Mouse (Mus musculus) heart, embryonic 14.5 days (tissue): ENCODE data around the gene 1300017J02Rik. TPM values are rescaled to one million over a fixed set of nuclear protein-coding genes. Genes with fewer than 3 reads are reported as not detected.

Source experiments
- ATAC-seq: fragments of 200-750 bp; cut with Nextera tagmentation; 2 replicates; pipeline ENCODE4 v1.8.0; 2017; ENCODE audit warnings: low read depth, moderate TSS enrichment; ENCODE audit not compliant: insufficient number of reproducible peaks, insufficient read depth, low FRiP score
- H3K27ac ChIP-seq, 2 experiments: fragments of 200-500 bp in 1 of 2; fragments of 300-500 bp in 1 of 2; sonication (generic) in 1 of 2; replicated peaks in 1 of 2; 2 replicates each; pipeline ENCODE4 v1.5.1; 2012 to 2014; ENCODE audit warnings: low read depth in 2 of 2, low read length in 2 of 2, control low read depth in 1 of 2, mild to moderate bottlenecking in 1 of 2, mixed read lengths in 1 of 2; ENCODE audit not compliant: control insufficient read depth in 1 of 2, insufficient read depth in 1 of 2
- H3K27me3 ChIP-seq: fragments of 300-500 bp; sonication (generic); 2 replicates; pipeline ENCODE4 v1.6.1; 2014; ENCODE audit warnings: mild to moderate bottlenecking, low read length, control low read depth; ENCODE audit not compliant: control insufficient read depth, insufficient read depth
- H3K36me3 ChIP-seq: fragments of 300-500 bp; sonication (generic); 2 replicates; pipeline ENCODE4 v1.6.1; 2014; ENCODE audit warnings: mild to moderate bottlenecking, control low read depth, low read length, mixed read lengths; ENCODE audit not compliant: control insufficient read depth, insufficient read depth
- H3K4me1 ChIP-seq, 2 experiments: fragments of 200-500 bp in 1 of 2; fragments of 300-500 bp in 1 of 2; sonication (generic) in 1 of 2; 2 replicates each; pipeline ENCODE4 v1.6.1; 2012 to 2014; ENCODE audit warnings: low read length in 2 of 2, control low read depth in 1 of 2, mixed read lengths in 1 of 2; ENCODE audit not compliant: control insufficient read depth in 2 of 2, insufficient read depth in 2 of 2
- H3K4me2 ChIP-seq: fragments of 300-500 bp; sonication (generic); 2 replicates; pipeline ENCODE4 v1.6.1; 2014; ENCODE audit warnings: mild to moderate bottlenecking, low read length
- H3K4me3 ChIP-seq, 2 experiments: fragments of 200-500 bp in 1 of 2; fragments of 300-500 bp in 1 of 2; sonication (generic) in 1 of 2; 2 replicates each; pipeline ENCODE4 v1.5.1; 2012 to 2014; ENCODE audit warnings: low read length in 2 of 2, mild to moderate bottlenecking in 2 of 2, control low read depth in 1 of 2, low read depth in 1 of 2, moderate library complexity in 1 of 2; ENCODE audit not compliant: control insufficient read depth in 1 of 2, insufficient read depth in 1 of 2
- H3K9ac ChIP-seq: fragments of 300-500 bp; sonication (generic); 2 replicates; pipeline ENCODE4 v1.6.1; 2014; ENCODE audit warnings: mild to moderate bottlenecking, low read length
- H3K9me3 ChIP-seq: fragments of 300-500 bp; sonication (generic); 2 replicates; pipeline ENCODE4 v1.6.1; 2016; ENCODE audit warnings: low read length, control low read depth; ENCODE audit not compliant: control insufficient read depth
- WGBS: fragments of 180-500 bp; shearing (Covaris S2); extraction: QIAGEN DNeasy Blood & Tissue Kit; methylation state at CpG from one replicate; pipeline ENCODE4 v1.1.7; 2014; 5-methylcytosine and 5-hydroxymethylcytosine counted together
- polyA plus RNA-seq: library from polyadenylated mRNA; unstranded; fragments of >200 nt; fragmentation: Nextera tagmentation; extraction: Ambion mirVana; gene quantifications from 2 replicates; pipeline ENCODE4 v1.2.1, GENCODE M21; 2014

1300017J02Rik gene
- polyA plus RNA-seq, 1 experiment from 2014 or later: 1.3 TPM

GRCm38 (mm10) chr9:103274819-103275218, 30.1 kb downstream of the 1300017J02Rik start:
- Histone ChIP-seq H3K4me1 (no peaks in the 10 kb centered on the region), H3K36me3 (no peaks in the 10 kb centered on the region), H3K9me3 (no peaks in the 10 kb centered on the region), H3K4me3 (no peak overlapping the region), H3K27ac (no peak overlapping the region), H3K27me3 (no peaks in the 10 kb centered on the region), H3K4me2 (no peak overlapping the region), H3K9ac (no peak overlapping the region)
- 59% methylated on average over 8 of the region's 8 CpGs for WGBS
- ATAC-seq: no peak

- Histone ChIP-seq H3K36me3 (no peaks in the 10 kb centered on the region), H3K27ac (no peak overlapping the region), H3K9ac (no peak overlapping the region), H3K9me3 (no peaks in the 10 kb centered on the region), H3K4me3 (no peak overlapping the region), H3K4me1 (no peaks in the 10 kb centered on the region), H3K4me2 (no peak overlapping the region), H3K27me3 (no peaks in the 10 kb centered on the region)
- ATAC-seq: no peak
- 14% methylated on average over 4 of the region's 4 CpGs for WGBS
Measured at GRCm38 (mm10) chr9:103271104-103271503, 33.8 kb downstream of the 1300017J02Rik start.

GRCm38 (mm10) chr9:103265778-103266177, 39.1 kb downstream of the 1300017J02Rik start:
- Histone ChIP-seq H3K4me2 (no peak overlapping the region), H3K4me1 (no peaks in the 10 kb centered on the region), H3K27me3 (no peaks in the 10 kb centered on the region), H3K4me3 (no peak overlapping the region), H3K9ac (no peak overlapping the region), H3K9me3 (no peaks in the 10 kb centered on the region), H3K36me3 (no peaks in the 10 kb centered on the region), H3K27ac (no peak overlapping the region)
- WGBS: 87% methylated on average over 4 of the region's 4 CpGs
- ATAC-seq: no peak

- ATAC-seq: no peak
- H3K4me2 ChIP-seq: no peak overlapping the region
- no peaks in the 10 kb centered on the region for H3K36me3 ChIP-seq
- no peak overlapping the region for H3K4me3 ChIP-seq
- peaks cover 7% of the 10 kb centered on the region in 2 experiments for H3K4me1 ChIP-seq
- H3K27me3 ChIP-seq: no peaks in the 10 kb centered on the region
- 78% methylated on average over 5 of the region's 5 CpGs for WGBS
- peaks cover 6% of the 10 kb centered on the region; the same call in 1 of the 2 replicates for H3K9me3 ChIP-seq
- no peak overlapping the region for H3K9ac ChIP-seq
- H3K27ac ChIP-seq: no peak overlapping the region
Measured at GRCm38 (mm10) chr9:103252906-103253305, 52.0 kb downstream of the 1300017J02Rik start.

- Histone ChIP-seq H3K9ac (no peak overlapping the region), H3K27me3 (peaks cover 5% of the 10 kb centered on the region; the same call in 1 of the 2 replicates), H3K27ac (no peak overlapping the region), H3K36me3 (no peaks in the 10 kb centered on the region), H3K4me3 (no peak overlapping the region), H3K4me1 (peaks cover 7% of the 10 kb centered on the region in 2 experiments), H3K9me3 (peaks cover 3% of the 10 kb centered on the region; the same call in 1 of the 2 replicates), H3K4me2 (no peak overlapping the region)
- 25% methylated on average over 4 of the region's 4 CpGs for WGBS
- no peak for ATAC-seq
Measured at GRCm38 (mm10) chr9:103248618-103249017, 56.3 kb downstream of the 1300017J02Rik start.

- Histone ChIP-seq H3K9ac (no peak overlapping the region), H3K27me3 (peaks cover 5% of the 10 kb centered on the region; the same call in 1 of the 2 replicates), H3K27ac (no peak overlapping the region), H3K4me3 (no peak overlapping the region), H3K4me1 (peaks cover 3 to 7% of the 10 kb centered on the region in 2 experiments), H3K36me3 (no peaks in the 10 kb centered on the region), H3K4me2 (no peak overlapping the region), H3K9me3 (no peaks in the 10 kb centered on the region)
- no peak for ATAC-seq
- 77% methylated on average over 8 of the region's 8 CpGs for WGBS
Measured at GRCm38 (mm10) chr9:103246526-103247168, 58.2 kb downstream of the 1300017J02Rik start.

GRCm38 (mm10) chr9:103243640-103244039, 61.2 kb downstream of the 1300017J02Rik start:
- Histone ChIP-seq H3K4me2 (no peak overlapping the region), H3K36me3 (no peaks in the 10 kb centered on the region), H3K27ac (no peak overlapping the region), H3K9me3 (no peaks in the 10 kb centered on the region), H3K27me3 (peaks cover 5% of the 10 kb centered on the region; the same call in 1 of the 2 replicates), H3K4me1 (peaks cover 3 to 4% of the 10 kb centered on the region in 2 experiments), H3K4me3 (no peak overlapping the region), H3K9ac (no peak overlapping the region)
- WGBS: 91% methylated on average over 4 of the region's 4 CpGs
- no peak for ATAC-seq

- 79% methylated on average over 2 of the region's 2 CpGs for WGBS
- ATAC-seq: no peak
- no peaks in the 10 kb centered on the region for H3K4me1 ChIP-seq
- no peak overlapping the region for H3K4me3 ChIP-seq
- no peak overlapping the region for H3K4me2 ChIP-seq
- no peaks in the 10 kb centered on the region for H3K9me3 ChIP-seq
- no peak overlapping the region for H3K9ac ChIP-seq
- H3K36me3 ChIP-seq: no peaks in the 10 kb centered on the region
- H3K27me3 ChIP-seq: no peaks in the 10 kb centered on the region
- no peak overlapping the region for H3K27ac ChIP-seq
Measured at GRCm38 (mm10) chr9:103241206-103241605, 63.7 kb downstream of the 1300017J02Rik start.
